Mouse (Mus musculus) bone marrow macrophage, adult 2 months (primary cell): Measurements from ENCODE around the gene Clec14a.

ENCODE experiments used
- CTCF ChIP-seq: IDR thresholded peaks from 2 replicates; pipeline ENCODE4 v1.5.1; 2012; ENCODE audit warnings: low read depth, mild to moderate bottlenecking, low read length, moderate library complexity
- POLR2A ChIP-seq: IDR thresholded peaks from 2 replicates; pipeline ENCODE4 v1.6.1; 2012; ENCODE audit warnings: mild to moderate bottlenecking, low read depth, low read length, borderline replicate concordance

GRCm38 (mm10) chr12:58267779-58268178 lies 1.3 kb downstream of the Clec14a start:
- no peak for TF ChIP-seq CTCF
- TF ChIP-seq POLR2A: no peak
